Mouse (Mus musculus): ENCODE data around the gene Slc1a2. TPM values are rescaled to one million over a fixed set of nuclear protein-coding genes. Genes with fewer than 3 reads are reported as not detected.

The Slc1a2 gene
- total and polyA plus RNA-seq, 3 experiments: 0.05 TPM; not detected in 2

GRCm38 (mm10) chr2:102747758-102748157 lies 89.3 kb downstream of the Slc1a2 start:
- TF ChIP-seq CTCF (IDR thresholded peaks at IDR 0.05; ENCODE audit: low read depth, low read length): no peak
- no peak for TF ChIP-seq TAL1 (conservative IDR thresholded peaks at IDR 0.05; ENCODE audit: low read depth, low read length)
- TF ChIP-seq GATA1 (IDR thresholded peaks at IDR 0.05; ENCODE audit: borderline replicate concordance, low read length): no peak
- no peak for TF ChIP-seq GATA2 (IDR thresholded peaks at IDR 0.05; ENCODE audit: borderline replicate concordance, low read depth, low read length)
- no peak for TF ChIP-seq POLR2AphosphoS5 (IDR thresholded peaks at IDR 0.05; ENCODE audit: insufficient replicate concordance, low read depth, low read length)
- H3K27me3 ChIP-seq (ENCODE audit: insufficient read depth, low read length): no peaks in the 10 kb centered on the region
- no peaks in the 10 kb centered on the region for H3K36me3 ChIP-seq (replicated peaks)
- no peak overlapping the region for H3K4me3 ChIP-seq (ENCODE audit: low read depth, low read length)
- H3K4me1 ChIP-seq (ENCODE audit: insufficient read depth, low read depth, low read length): peaks cover 55% of the 10 kb centered on the region
- DNase-seq (ENCODE audit: low spot score): no peak
- no peak for ATAC-seq (ENCODE audit: extremely low read depth, insufficient number of reproducible peaks, low FRiP score, poor library complexity, severe bottlenecking)
- no peaks in the 10 kb centered on the region for H3K9me3 ChIP-seq (replicated peaks)

GRCm38 (mm10) chr2:102749926-102750325 lies 91.5 kb downstream of the Slc1a2 start:
- no peaks in the 10 kb centered on the region for H3K9me3 ChIP-seq (replicated peaks)
- no peak for DNase-seq (ENCODE audit: low spot score)
- ATAC-seq (ENCODE audit: extremely low read depth, insufficient number of reproducible peaks, low FRiP score, poor library complexity, severe bottlenecking): no peak
- no peak overlapping the region for H3K4me3 ChIP-seq (ENCODE audit: low read depth, low read length)
- no peak for TF ChIP-seq GATA2 (IDR thresholded peaks at IDR 0.05; ENCODE audit: borderline replicate concordance, low read depth, low read length)
- no peak for TF ChIP-seq TAL1 (conservative IDR thresholded peaks at IDR 0.05; ENCODE audit: low read depth, low read length)
- no peak for TF ChIP-seq GATA1 (IDR thresholded peaks at IDR 0.05; ENCODE audit: borderline replicate concordance, low read length)
- no peak for TF ChIP-seq POLR2AphosphoS5 (IDR thresholded peaks at IDR 0.05; ENCODE audit: insufficient replicate concordance, low read depth, low read length)
- no peak for TF ChIP-seq CTCF (IDR thresholded peaks at IDR 0.05; ENCODE audit: low read depth, low read length)
- no peaks in the 10 kb centered on the region for H3K36me3 ChIP-seq (replicated peaks)
- H3K4me1 ChIP-seq (ENCODE audit: insufficient read depth, low read depth, low read length): peaks cover 39% of the 10 kb centered on the region
- H3K27me3 ChIP-seq (ENCODE audit: insufficient read depth, low read length): no peaks in the 10 kb centered on the region

- no peaks in the 10 kb centered on the region for H3K36me3 ChIP-seq (replicated peaks)
- H3K4me1 ChIP-seq (ENCODE audit: insufficient read depth, low read depth, low read length): peaks cover 30% of the 10 kb centered on the region
- DNase-seq (ENCODE audit: low spot score) (no peak), ATAC-seq (ENCODE audit: extremely low read depth, insufficient number of reproducible peaks, low FRiP score, poor library complexity, severe bottlenecking) (no peak)
- no peak overlapping the region for H3K4me3 ChIP-seq (ENCODE audit: low read depth, low read length)
- no peaks in the 10 kb centered on the region for H3K27me3 ChIP-seq (ENCODE audit: insufficient read depth, low read length)
- H3K9me3 ChIP-seq (replicated peaks): no peaks in the 10 kb centered on the region
- TF ChIP-seq TAL1 (conservative IDR thresholded peaks at IDR 0.05; ENCODE audit: low read depth, low read length): no peak
- TF ChIP-seq CTCF (IDR thresholded peaks at IDR 0.05; ENCODE audit: low read depth, low read length): no peak
- no peak for TF ChIP-seq GATA1 (IDR thresholded peaks at IDR 0.05; ENCODE audit: borderline replicate concordance, low read length)
- TF ChIP-seq POLR2AphosphoS5 (IDR thresholded peaks at IDR 0.05; ENCODE audit: insufficient replicate concordance, low read depth, low read length): no peak
- TF ChIP-seq GATA2 (IDR thresholded peaks at IDR 0.05; ENCODE audit: borderline replicate concordance, low read depth, low read length): no peak
These were observed 93.4 kb downstream of the Slc1a2 start for GRCm38 (mm10) chr2:102751846-102752245.

- peak; percentile 62 for ATAC-seq (ENCODE audit: extremely low read depth, insufficient number of reproducible peaks, low FRiP score, poor library complexity, severe bottlenecking)
- no peak for TF ChIP-seq GATA1 (IDR thresholded peaks at IDR 0.05; ENCODE audit: borderline replicate concordance, low read length)
- no peak for TF ChIP-seq CTCF (IDR thresholded peaks at IDR 0.05; ENCODE audit: low read depth, low read length)
- no peak for TF ChIP-seq TAL1 (conservative IDR thresholded peaks at IDR 0.05; ENCODE audit: low read depth, low read length)
- no peak for TF ChIP-seq GATA2 (IDR thresholded peaks at IDR 0.05; ENCODE audit: borderline replicate concordance, low read depth, low read length)
- no peak for TF ChIP-seq POLR2AphosphoS5 (IDR thresholded peaks at IDR 0.05; ENCODE audit: insufficient replicate concordance, low read depth, low read length)
- no peaks in the 10 kb centered on the region for H3K36me3 ChIP-seq (replicated peaks)
- no peaks in the 10 kb centered on the region for H3K27me3 ChIP-seq (ENCODE audit: insufficient read depth, low read length)
- H3K4me1 ChIP-seq (ENCODE audit: insufficient read depth, low read depth, low read length): peaks cover 54% of the 10 kb centered on the region
- DNase-seq (ENCODE audit: low spot score): peak; percentile 17
- no peaks in the 10 kb centered on the region for H3K9me3 ChIP-seq (replicated peaks)
- H3K4me3 ChIP-seq (ENCODE audit: low read depth, low read length): peak overlapping the region; percentile 27; the same call in 1 of the 2 replicates
These were observed 98.9 kb downstream of the Slc1a2 start for GRCm38 (mm10) chr2:102757241-102757860.

- DNase-seq (ENCODE audit: low spot score) (no peak), ATAC-seq (ENCODE audit: extremely low read depth, insufficient number of reproducible peaks, low FRiP score, poor library complexity, severe bottlenecking) (no peak)
- TF ChIP-seq TAL1 (conservative IDR thresholded peaks at IDR 0.05; ENCODE audit: low read depth, low read length) (no peak), POLR2AphosphoS5 (IDR thresholded peaks at IDR 0.05; ENCODE audit: insufficient replicate concordance, low read depth, low read length) (no peak), GATA2 (IDR thresholded peaks at IDR 0.05; ENCODE audit: borderline replicate concordance, low read depth, low read length) (no peak), GATA1 (IDR thresholded peaks at IDR 0.05; ENCODE audit: borderline replicate concordance, low read length) (no peak), CTCF (IDR thresholded peaks at IDR 0.05; ENCODE audit: low read depth, low read length) (no peak)
These were observed 101.0 kb downstream of the Slc1a2 start for GRCm38 (mm10) chr2:102759479-102759878.

GRCm38 (mm10) chr2:102760284-102761072 lies 102.0 kb downstream of the Slc1a2 start:
- H3K9me3 ChIP-seq (replicated peaks): no peaks in the 10 kb centered on the region
- ATAC-seq (ENCODE audit: extremely low read depth, insufficient number of reproducible peaks, low FRiP score, poor library complexity, severe bottlenecking) (no peak; the same call in 1 of the 2 replicates), DNase-seq (ENCODE audit: low spot score) (no peak)
- peaks cover 62% of the 10 kb centered on the region for H3K4me1 ChIP-seq (ENCODE audit: insufficient read depth, low read depth, low read length)
- no peak overlapping the region for H3K4me3 ChIP-seq (ENCODE audit: low read depth, low read length)
- no peaks in the 10 kb centered on the region for H3K36me3 ChIP-seq (replicated peaks)
- H3K27me3 ChIP-seq (ENCODE audit: insufficient read depth, low read length): no peaks in the 10 kb centered on the region
- TF ChIP-seq GATA2 (IDR thresholded peaks at IDR 0.05; ENCODE audit: borderline replicate concordance, low read depth, low read length): no peak
- TF ChIP-seq TAL1 (conservative IDR thresholded peaks at IDR 0.05; ENCODE audit: low read depth, low read length): no peak
- no peak for TF ChIP-seq POLR2AphosphoS5 (IDR thresholded peaks at IDR 0.05; ENCODE audit: insufficient replicate concordance, low read depth, low read length)

More at GRCm38 (mm10) chr2:102759479-102759878, 101.0 kb downstream of the Slc1a2 start:
- Histone ChIP-seq H3K9me3 (replicated peaks) (no peaks in the 10 kb centered on the region), H3K36me3 (replicated peaks) (no peaks in the 10 kb centered on the region), H3K4me1 (ENCODE audit: insufficient read depth, low read depth, low read length) (peaks cover 60% of the 10 kb centered on the region), H3K4me3 (ENCODE audit: low read depth, low read length) (no peak overlapping the region), H3K27me3 (ENCODE audit: insufficient read depth, low read length) (no peaks in the 10 kb centered on the region)
